Mouse (Mus musculus) brain, embryonic 14.5 days (tissue): ENCODE measurements around the gene BC024978. TPM values are rescaled to one million over a fixed set of nuclear protein-coding genes. Genes with fewer than 3 reads are reported as not detected.
A peak's percentile ranks its signal among the peaks of the same experiment; 100 is the strongest.

Source experiments
- DNase-seq: peaks from one replicate; pipeline ENCODE4 v3.0.0-alpha.2; 2011; ENCODE audit warnings: low read depth
- CTCF ChIP-seq: fragments of 200-500 bp; IDR thresholded peaks from 2 replicates; pipeline ENCODE4 v1.5.1; 2012; ENCODE audit warnings: inconsistent platforms, mild to moderate bottlenecking, moderate library complexity, borderline replicate concordance; ENCODE audit not compliant: insufficient read depth, insufficient read length; ENCODE audit errors: extremely low read depth
- POLR2A ChIP-seq: fragments of 200-500 bp; IDR thresholded peaks from 2 replicates; pipeline ENCODE4 v1.6.1; 2012; ENCODE audit warnings: mild to moderate bottlenecking, inconsistent platforms, borderline replicate concordance; ENCODE audit not compliant: poor library complexity, insufficient read depth, insufficient read length, severe bottlenecking; ENCODE audit errors: extremely low read depth
- polyA plus RNA-seq: library from polyadenylated mRNA; depleted of rRNA; stranded (reverse); fragments of >200 nt; gene quantifications from 2 replicates; pipeline ENCODE4 v1.2.3, GENCODE M21; 2012

The BC024978 gene
- polyA plus RNA-seq, 1 experiment = 11.9 TPM

GRCm38 (mm10) chr7:27198355-27198754 is 2.8 kb downstream of the BC024978 start:
- DNase-seq = no peak
- no peak for TF ChIP-seq POLR2A
- TF ChIP-seq CTCF = no peak

- no peak for TF ChIP-seq CTCF
- TF ChIP-seq POLR2A = no peak
- DNase-seq = no peak
These were observed 3.2 kb downstream of the BC024978 start for GRCm38 (mm10) chr7:27198779-27199178.

- TF ChIP-seq POLR2A (no peak), CTCF (no peak)
- no peak for DNase-seq
These were observed 8.3 kb downstream of the BC024978 start for GRCm38 (mm10) chr7:27203730-27204449.

- TF ChIP-seq CTCF = no peak
- no peak for TF ChIP-seq POLR2A
- no peak for DNase-seq
These were observed 17.0 kb downstream of the BC024978 start for GRCm38 (mm10) chr7:27212626-27213025.

- TF ChIP-seq POLR2A = no peak
- TF ChIP-seq CTCF = no peak
- DNase-seq = no peak
These were observed 23.0 kb downstream of the BC024978 start for GRCm38 (mm10) chr7:27218586-27218985.

GRCm38 (mm10) chr7:27219937-27220336 is 24.4 kb downstream of the BC024978 start:
- TF ChIP-seq CTCF (no peak), POLR2A (no peak)
- DNase-seq = no peak

- TF ChIP-seq CTCF (no peak), POLR2A (no peak)
- DNase-seq = no peak
These were observed 26.4 kb downstream of the BC024978 start for GRCm38 (mm10) chr7:27221939-27222338.

- TF ChIP-seq POLR2A (no peak), CTCF (no peak)
- no peak for DNase-seq
These were observed 27.0 kb downstream of the BC024978 start for GRCm38 (mm10) chr7:27222538-27222937.

GRCm38 (mm10) chr7:27224877-27225575 is 29.4 kb downstream of the BC024978 start:
- no peak for DNase-seq
- TF ChIP-seq CTCF (no peak), POLR2A (no peak)

- no peak for TF ChIP-seq POLR2A
- TF ChIP-seq CTCF = no peak
- DNase-seq = no peak
These were observed 31.7 kb downstream of the BC024978 start for GRCm38 (mm10) chr7:27227276-27227675.

- TF ChIP-seq CTCF (no peak), POLR2A (no peak)
- peak; percentile 19 for DNase-seq
These were observed 32.1 kb downstream of the BC024978 start for GRCm38 (mm10) chr7:27227676-27228075.

GRCm38 (mm10) chr7:27228281-27228821 is 32.8 kb downstream of the BC024978 start, which contains the start of gene Itpkc:
Gene Itpkc (minus strand): TSS chr7:27228661.
- TF ChIP-seq POLR2A (peak; percentile 37; the same call in 1 of the 2 replicates), CTCF (no peak)
- DNase-seq = peak; percentile 97

- TF ChIP-seq CTCF (no peak), POLR2A (no peak)
- DNase-seq = no peak
These were observed 33.3 kb downstream of the BC024978 start for GRCm38 (mm10) chr7:27228865-27229264.
